Mouse (Mus musculus) CH12.LX (cell line): ENCODE measurements around the gene Kcnh7.

Source experiments
- BHLHE40 ChIP-seq: IDR thresholded peaks from 2 replicates; pipeline ENCODE4 v1.6.1; 2011; ENCODE audit warnings: mild to moderate bottlenecking, low read depth, low read length, improper control_type of control experiment
- CTCF ChIP-seq, 2 experiments: IDR thresholded peaks in 1 of 2; conservative IDR thresholded peaks in 1 of 2; 2 replicates each; pipeline ENCODE4 v1.5.1; 2011 to 2012; ENCODE audit warnings: low read depth in 2 of 2, low read length in 2 of 2, improper control_type of control experiment in 1 of 2, inconsistent platforms in 1 of 2, mild to moderate bottlenecking in 1 of 2, moderate library complexity in 1 of 2
- ELF1 ChIP-seq: IDR thresholded peaks from 2 replicates; pipeline ENCODE4 v1.6.1; 2014; ENCODE audit warnings: low read depth, mild to moderate bottlenecking, inconsistent platforms, low read length, improper control_type of control experiment
- POLR2A ChIP-seq: IDR thresholded peaks from 2 replicates; pipeline ENCODE4 v1.6.1; 2011; ENCODE audit warnings: low read depth, mild to moderate bottlenecking, improper control_type of control experiment, low read length
- RCOR1 ChIP-seq: conservative IDR thresholded peaks from 2 replicates; pipeline ENCODE4 v1.6.1; 2012; ENCODE audit warnings: low read depth, mild to moderate bottlenecking, inconsistent platforms, low read length, improper control_type of control experiment
- ZNF384 ChIP-seq: IDR thresholded peaks from 2 replicates; pipeline ENCODE4 v1.6.1; 2012; ENCODE audit warnings: low read depth, low read length, improper control_type of control experiment, inconsistent platforms

DNA sequence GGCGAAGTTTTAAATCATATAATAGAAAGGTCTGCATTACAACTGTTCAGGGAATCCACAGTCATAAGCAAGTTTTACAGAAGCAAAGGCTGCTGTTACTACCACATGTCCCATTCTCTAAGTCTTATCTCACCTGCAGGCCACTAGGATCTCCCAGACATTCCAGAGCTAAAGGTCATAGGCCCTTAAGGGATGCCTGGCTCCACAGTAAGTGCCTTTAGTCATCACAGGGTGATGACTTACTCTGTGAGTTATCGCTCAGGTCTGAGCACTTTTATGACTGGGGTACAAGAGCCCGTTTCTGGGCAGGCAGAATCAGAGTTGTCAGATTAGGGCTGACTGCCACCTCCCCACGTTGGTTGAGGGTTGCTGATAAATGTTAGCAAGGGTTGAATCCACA, 532.2 kb downstream of the Kcnh7 start:
- no peak for TF ChIP-seq ELF1
- no peak for TF ChIP-seq BHLHE40
- TF ChIP-seq POLR2A = no peak
- TF ChIP-seq ZNF384 = no peak
- TF ChIP-seq RCOR1 = no peak
- no peak for TF ChIP-seq CTCF (conservative IDR thresholded peaks at IDR 0.05 in 1 of 2, IDR thresholded peaks at IDR 0.05 in 1 of 2; ENCODE audit: low read depth in 2 of 2, low read length in 2 of 2)
